Mouse (Mus musculus): ENCODE results near the gene Hes1.
A peak's percentile ranks its signal among the peaks of the same experiment; 100 is the strongest.

GRCm38 (mm10) chr16:30058974-30059717, 5.0 kb upstream of the Hes1 start:
- no peak for TF ChIP-seq E2F4 (IDR thresholded peaks at IDR 0.05; ENCODE audit: insufficient read depth)
- no peak for TF ChIP-seq CEBPB (IDR thresholded peaks at IDR 0.05; ENCODE audit: insufficient read depth, poor library complexity, severe bottlenecking)
- TF ChIP-seq POLR2A (IDR thresholded peaks at IDR 0.05; ENCODE audit: insufficient read length, low read depth): no peak
- TF ChIP-seq MAX (IDR thresholded peaks at IDR 0.05; ENCODE audit: low read depth): no peak
- TF ChIP-seq POLR2AphosphoS2 (IDR thresholded peaks at IDR 0.05; ENCODE audit: insufficient read length, low read depth): no peak
- TF ChIP-seq TCF12 (IDR thresholded peaks at IDR 0.05; ENCODE audit: insufficient read depth, poor library complexity, severe bottlenecking): no peak
- TF ChIP-seq MYOD1 (IDR thresholded peaks at IDR 0.05; ENCODE audit: control insufficient read depth in 1 of 3, insufficient read length in 2 of 3, low read depth in 2 of 3): peak in 1 of 3 experiments; percentile 3
